Comparison of ENCODE assay signal across 20 mouse cellular contexts in genomic region chr19:29419946-29420345, GRCm38 (mm10). TPM values are rescaled to one million over a fixed set of nuclear protein-coding genes. Genes with fewer than 3 reads are reported as not detected.
A peak's percentile ranks its signal among the peaks of the same experiment; 100 is the strongest.
DNase-seq lines count a peak whose midpoint lies in the region; ATAC-seq and TF ChIP-seq lines count a peak whose summit lies in the region.
"Had no signal": no experiment of that assay in that cellular context is flagged by ENCODE, and none has a peak within 500 bp of the region (broad histone marks: within the 10 kb centered on the region; RNA-seq: fewer than 3 reads in every experiment).

No protein-coding gene starts in this region.

- H3K27ac ChIP-seq in kidney, adult 2 months (ENCODE audit: insufficient read depth, low read depth, low read length): no peak overlapping the region
- H3K27ac ChIP-seq in midbrain, postnatal 0 days (ENCODE audit: low read depth, low read length): no peak overlapping the region
- H3K27ac ChIP-seq: embryonic facial prominence, embryonic 13.5 days; hindbrain, postnatal 0 days; midbrain, embryonic 15.5 days; neural tube, embryonic 13.5 days had no signal

- H3K4me2 ChIP-seq in midbrain, postnatal 0 days (ENCODE audit: low read depth, low read length, poor library complexity, severe bottlenecking): no peak overlapping the region
- H3K4me2 ChIP-seq: embryonic facial prominence, embryonic 13.5 days; midbrain, embryonic 15.5 days; neural tube, embryonic 13.5 days had no signal

- no peak for TF ChIP-seq POLR2A in kidney, adult 2 months (IDR thresholded peaks at IDR 0.05; ENCODE audit: low read depth, low read length)

- no peaks in the 10 kb centered on the region for H3K9me3 ChIP-seq in megakaryocyte, embryonic 14.5 days
- H3K9me3 ChIP-seq in midbrain, postnatal 0 days (ENCODE audit: low read length): no peaks in the 10 kb centered on the region
- H3K9me3 ChIP-seq: embryonic facial prominence, embryonic 13.5 days; midbrain, embryonic 15.5 days; neural tube, embryonic 13.5 days had no signal

- peak; percentile 9 for DNase-seq in kidney, adult 2 months
- no peak for DNase-seq in kidney, adult 9 months
- DNase-seq in NIH3T3 (ENCODE audit: low read depth): peak; percentile 28
- peak; percentile 42 to 66 for DNase-seq in adrenal gland, postnatal 36 days
- no peak for DNase-seq in midbrain, postnatal 0 days (ENCODE audit: low spot score)
- no peak for DNase-seq in natural killer cell, adult 2 months (ENCODE audit: low spot score in 2 of 2)
- DNase-seq: cerebellum, adult 8-10 months; kidney, adult 8-10 months; kidney, postnatal 4 days; right cerebral cortex, postnatal 4 days had no signal

- no peaks in the 10 kb centered on the region for H3K36me3 ChIP-seq in kidney, adult 2 months (ENCODE audit: control insufficient read depth, insufficient read depth, low read length)
- no peaks in the 10 kb centered on the region for H3K36me3 ChIP-seq in megakaryocyte, embryonic 14.5 days (replicated peaks; ENCODE audit: low read length)
- H3K36me3 ChIP-seq in midbrain, postnatal 0 days (ENCODE audit: insufficient read depth, low read length): no peaks in the 10 kb centered on the region
- H3K36me3 ChIP-seq: embryonic facial prominence, embryonic 13.5 days; midbrain, embryonic 15.5 days; neural tube, embryonic 13.5 days had no signal

- no peaks in the 10 kb centered on the region for H3K27me3 ChIP-seq in kidney, adult 2 months (replicated peaks; ENCODE audit: control insufficient read depth, insufficient read depth, low read length)
- H3K27me3 ChIP-seq in megakaryocyte, embryonic 14.5 days (replicated peaks): no peaks in the 10 kb centered on the region
- H3K27me3 ChIP-seq in midbrain, postnatal 0 days (ENCODE audit: insufficient read depth, low read length): no peaks in the 10 kb centered on the region
- H3K27me3 ChIP-seq: embryonic facial prominence, embryonic 13.5 days; midbrain, embryonic 15.5 days; neural tube, embryonic 13.5 days had no signal

- TF ChIP-seq CTCF in kidney, adult 2 months (conservative IDR thresholded peaks at IDR 0.05; ENCODE audit: insufficient read depth, insufficient read length, low read depth, low read length): no peak
- no peak for TF ChIP-seq CTCF in midbrain, postnatal 0 days (IDR thresholded peaks at IDR 0.05)

- ATAC-seq in midbrain, postnatal 0 days (ENCODE audit: low FRiP score): no peak
- ATAC-seq: CD4-positive, CD25-positive, alpha-beta regulatory T cell, adult 4 months; hindbrain, postnatal 0 days; midbrain, embryonic 15.5 days had no signal

- no peak overlapping the region for H3K4me3 ChIP-seq in kidney, adult 2 months (ENCODE audit: insufficient read depth, low read depth, low read length)
- H3K4me3 ChIP-seq in megakaryocyte, embryonic 14.5 days (replicated peaks): peak overlapping the region; percentile 42
- H3K4me3 ChIP-seq in midbrain, postnatal 0 days (ENCODE audit: low read depth, low read length): no peak overlapping the region
- H3K4me3 ChIP-seq: embryonic facial prominence, embryonic 13.5 days; midbrain, embryonic 15.5 days; neural tube, embryonic 13.5 days had no signal

- no peaks in the 10 kb centered on the region for H3K4me1 ChIP-seq in kidney, adult 2 months (ENCODE audit: control insufficient read depth, insufficient read depth, low read length)
- H3K4me1 ChIP-seq in megakaryocyte, embryonic 14.5 days: peaks cover 79% of the 10 kb centered on the region
- no peaks in the 10 kb centered on the region for H3K4me1 ChIP-seq in midbrain, postnatal 0 days (ENCODE audit: insufficient read depth, low read length)
- H3K4me1 ChIP-seq: embryonic facial prominence, embryonic 13.5 days; midbrain, embryonic 15.5 days; neural tube, embryonic 13.5 days had no signal

- H3K9ac ChIP-seq in midbrain, postnatal 0 days (replicated peaks; ENCODE audit: low read length, poor library complexity, severe bottlenecking): no peak overlapping the region
- H3K9ac ChIP-seq: embryonic facial prominence, embryonic 13.5 days; midbrain, embryonic 15.5 days; neural tube, embryonic 13.5 days had no signal

RNA-seq across cellular contexts. Expression of gene Pdcd1lg2, which starts 9.2 kb away (rescaled TPM):
- polyA plus RNA-seq in kidney, adult 2 months (2012; rRNA removed): 0.17 TPM in 1 of 2 replicates, not detected in the other
- not detected for total RNA-seq in adrenal gland, postnatal 36 days (2021)
- not detected in 2 replicates for polyA plus RNA-seq in megakaryocyte, embryonic 14.5 days (2012; ENCODE audit: insufficient read depth, low replicate concordance)
- total RNA-seq in midbrain, postnatal 0 days (2014; rRNA removed): 0.24 and 0.71 TPM in 2 replicates
- 0.15 TPM in 1 of 2 replicates, not detected in the other for polyA plus RNA-seq in midbrain, postnatal 0 days (2015; fragmentation: Nextera tagmentation; extraction: Ambion mirVana)
- total RNA-seq: heart, postnatal 10 days had no signal
- polyA plus RNA-seq: cortical plate, adult 2 months; embryonic facial prominence, embryonic 13.5 days; limb, embryonic 11.5 days; lung, embryonic 16.5 days; midbrain, embryonic 15.5 days; neural tube, embryonic 13.5 days had no signal

RNA-seq across cellular contexts. Expression of gene Cd274, which starts 52.7 kb away (rescaled TPM):
- 2.5 and 4.3 TPM in 2 replicates for polyA plus RNA-seq in kidney, adult 2 months (2012; rRNA removed)
- 1 to 10 TPM; 3.4 to 8.4 TPM for total RNA-seq in adrenal gland, postnatal 36 days (2021)
- polyA plus RNA-seq in megakaryocyte, embryonic 14.5 days (2012; ENCODE audit: insufficient read depth, low replicate concordance): 1.5 TPM in 1 of 2 replicates, not detected in the other
- total RNA-seq in midbrain, postnatal 0 days (2014; rRNA removed): 0.22 and 0.66 TPM in 2 replicates
- 0.16 and 0.38 TPM in 2 replicates for polyA plus RNA-seq in midbrain, postnatal 0 days (2015; fragmentation: Nextera tagmentation; extraction: Ambion mirVana)
- polyA plus RNA-seq: limb, embryonic 11.5 days had no signal

RNA-seq across cellular contexts. Expression of gene Plgrkt, which starts 52.8 kb away (rescaled TPM):
- polyA plus RNA-seq in kidney, adult 2 months (2012; rRNA removed): 25.2 and 30.8 TPM in 2 replicates
- total RNA-seq in adrenal gland, postnatal 36 days (2021): 10 to 100 TPM; 42.5 to 55.5 TPM
- 39.0 and 52.8 TPM in 2 replicates for polyA plus RNA-seq in megakaryocyte, embryonic 14.5 days (2012; ENCODE audit: insufficient read depth, low replicate concordance)
- total RNA-seq in midbrain, postnatal 0 days (2014; rRNA removed): 25.9 and 26.4 TPM in 2 replicates
- 61.9 and 63.5 TPM in 2 replicates for polyA plus RNA-seq in midbrain, postnatal 0 days (2015; fragmentation: Nextera tagmentation; extraction: Ambion mirVana)

Comparison
In these comparisons a context has a peak if more than half of its experiments do, and no peak if none do; other contexts are left out.
1. DNase-seq: peak in kidney, adult 2 months (single experiment), NIH3T3 (single experiment) and adrenal gland, postnatal 36 days (2 of 2); none in kidney, adult 9 months (single experiment), midbrain, postnatal 0 days (single experiment) and natural killer cell, adult 2 months (0 of 2).